Mouse (Mus musculus) myocyte (in vitro differentiated cells): ENCODE measurements around the gene Txndc5.

ENCODE experiments used
- MAX ChIP-seq: IDR thresholded peaks from one replicate; pipeline ENCODE4 v1.6.1; 2011; ENCODE audit warnings: low read depth, mild to moderate bottlenecking, control low read depth
- MYOG ChIP-seq, 3 experiments: IDR thresholded peaks; one replicate each; pipeline ENCODE4 v1.6.1; 2011; ENCODE audit warnings: control low read depth in 2 of 3, low read depth in 2 of 3, mild to moderate bottlenecking in 2 of 3; ENCODE audit not compliant: insufficient read length in 2 of 3, control insufficient read depth in 1 of 3, insufficient read depth in 1 of 3
- POLR2A ChIP-seq: IDR thresholded peaks from one replicate; pipeline ENCODE4 v1.6.1; 2011; ENCODE audit warnings: low read depth, mild to moderate bottlenecking, control low read depth, moderate library complexity; ENCODE audit not compliant: insufficient read length
- SRF ChIP-seq: IDR thresholded peaks from one replicate; pipeline ENCODE4 v1.6.1; 2011; ENCODE audit warnings: low read depth; ENCODE audit not compliant: control insufficient read depth, insufficient read length
- TCF12 ChIP-seq: IDR thresholded peaks from one replicate; pipeline ENCODE4 v1.6.1; 2011; ENCODE audit warnings: mild to moderate bottlenecking, control low read depth; ENCODE audit not compliant: poor library complexity, insufficient read depth, severe bottlenecking
- USF1 ChIP-seq: IDR thresholded peaks from one replicate; pipeline ENCODE4 v1.6.1; 2011; ENCODE audit warnings: low read depth, mild to moderate bottlenecking, control low read depth, moderate library complexity

DNA sequence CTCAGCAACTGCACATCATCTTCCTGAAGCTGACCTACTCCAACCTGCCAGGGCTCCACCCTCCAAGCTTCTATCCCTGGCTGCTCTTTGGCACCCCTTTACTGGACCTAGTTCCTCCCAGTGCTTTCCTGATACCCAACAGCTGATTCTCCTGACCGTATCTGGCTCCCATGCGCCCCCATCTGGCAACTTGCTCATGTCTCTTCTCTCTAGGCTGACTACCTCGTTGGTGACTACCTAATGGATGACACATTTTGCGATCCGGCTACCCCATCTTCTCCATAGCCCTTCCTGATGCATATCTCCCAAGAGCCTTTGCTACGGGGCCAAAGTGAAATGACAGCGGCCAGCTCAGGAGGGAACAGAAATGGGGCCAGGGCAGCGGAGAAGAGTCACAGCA is 22.3 kb downstream of the Txndc5 start:
- TF ChIP-seq USF1, result no peak
- TF ChIP-seq MAX, result no peak
- no peak for TF ChIP-seq SRF
- no peak for TF ChIP-seq POLR2A
- TF ChIP-seq TCF12, result no peak
- TF ChIP-seq MYOG (IDR thresholded peaks at IDR 0.05; ENCODE audit: control insufficient read depth in 1 of 3, insufficient read depth in 1 of 3, insufficient read length in 2 of 3, low read depth in 2 of 3), result no peak
